Mouse (Mus musculus) right cerebral cortex, adult 2 months (tissue): Measurements from ENCODE around the gene Slc38a11.

Source experiments
- DNase-seq, 2 experiments: peaks; one replicate each; pipeline ENCODE4 v3.0.0; 2021 to 2022; ENCODE audit warnings: low spot score in 2 of 2

The Slc38a11 gene

DNA sequence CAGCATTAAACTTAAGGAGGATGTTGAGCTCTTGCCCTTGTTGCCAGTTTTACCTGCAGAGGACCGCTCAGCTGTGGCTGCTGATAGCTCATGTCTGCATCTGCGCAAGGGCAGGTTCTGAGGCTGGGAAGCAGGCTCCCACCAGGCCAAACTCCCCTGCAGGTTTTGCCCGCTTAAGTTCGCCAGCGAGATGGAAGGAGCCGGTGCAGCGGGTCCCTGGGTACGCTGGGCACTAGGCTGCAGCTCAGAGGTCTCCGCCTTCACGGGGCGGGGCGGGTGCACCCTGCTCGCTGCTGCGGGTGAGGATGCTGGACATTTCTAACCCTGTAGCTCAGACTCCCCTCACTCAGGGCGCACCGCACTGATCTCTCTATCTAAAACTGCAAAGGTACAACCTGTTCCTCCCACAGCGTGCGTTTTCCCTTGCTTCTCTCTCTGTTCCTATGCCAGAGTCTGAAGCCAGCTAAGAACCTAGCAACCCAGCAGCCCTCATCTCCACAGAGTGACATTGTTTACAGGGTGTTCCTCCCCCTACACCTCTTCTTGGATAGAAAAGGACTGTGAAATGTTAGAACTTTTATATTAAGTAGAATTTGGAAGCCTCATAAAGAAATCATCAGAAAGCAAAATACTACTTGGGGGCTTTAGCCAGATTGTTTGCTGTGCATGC lies at the start of gene Slc38a11:
Gene Slc38a11, minus strand, starts transcription at position 207 of the 670 bp plus-strand sequence.
- DNase-seq, result no peak

DNA sequence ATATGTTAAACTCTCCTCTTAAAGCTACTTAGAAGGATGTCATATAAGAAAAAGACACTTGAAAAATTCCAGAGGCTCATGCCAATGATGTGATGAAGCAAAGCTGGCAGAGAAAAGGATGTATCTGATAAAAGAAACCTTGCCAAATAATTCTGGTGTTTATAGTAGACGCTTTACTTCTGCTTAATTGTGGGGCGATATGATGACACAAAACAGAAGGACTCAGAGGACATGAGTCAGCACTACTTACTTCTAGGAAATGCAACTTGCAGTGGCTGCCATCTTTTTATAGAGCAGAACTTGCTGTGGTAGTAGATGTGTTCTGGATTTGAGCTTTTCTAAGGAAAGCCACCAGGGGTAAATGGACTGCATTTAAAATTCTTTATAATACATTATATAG lies 43.3 kb upstream of the Slc38a11 start:
- no peak for DNase-seq

DNA sequence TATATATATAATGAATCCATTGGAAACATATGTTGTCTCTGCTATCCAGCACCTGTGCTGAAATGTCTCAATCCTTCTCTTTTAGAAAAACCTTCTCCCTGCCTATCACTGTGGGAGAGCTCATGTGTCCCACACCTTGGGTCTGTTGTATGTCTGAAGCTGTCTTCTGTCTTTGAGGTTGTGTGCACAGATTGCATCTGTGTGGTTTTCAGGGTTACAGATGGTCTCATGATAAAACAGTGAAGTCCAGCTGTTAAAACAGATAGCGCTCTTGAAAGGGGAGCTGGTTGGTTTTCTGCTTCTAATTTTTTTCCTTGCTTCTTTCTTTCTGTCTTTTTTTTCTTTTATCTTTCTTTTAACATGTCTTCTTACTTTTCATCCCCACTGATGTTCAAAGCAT lies 41.6 kb upstream of the Slc38a11 start:
- DNase-seq, result no peak

DNA sequence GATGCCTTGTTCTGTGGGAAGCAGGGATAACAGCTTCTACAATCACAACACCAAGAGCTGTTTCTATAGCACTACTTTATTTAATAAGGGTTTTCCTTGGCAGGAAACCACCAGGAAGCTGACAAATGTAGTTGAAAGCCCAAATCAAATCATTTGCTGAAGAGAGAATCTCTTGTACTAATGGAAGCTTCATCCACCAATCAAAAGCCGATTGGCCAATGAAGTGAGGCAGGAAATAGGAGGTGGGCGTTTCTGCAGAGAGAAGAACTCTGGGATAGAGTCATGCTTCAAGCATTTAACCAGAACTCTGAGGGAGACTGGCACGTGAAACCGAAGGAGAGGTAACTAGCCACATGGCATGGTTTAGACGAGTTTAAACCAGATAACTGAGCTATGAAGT lies 38.2 kb upstream of the Slc38a11 start:
- no peak for DNase-seq

DNA sequence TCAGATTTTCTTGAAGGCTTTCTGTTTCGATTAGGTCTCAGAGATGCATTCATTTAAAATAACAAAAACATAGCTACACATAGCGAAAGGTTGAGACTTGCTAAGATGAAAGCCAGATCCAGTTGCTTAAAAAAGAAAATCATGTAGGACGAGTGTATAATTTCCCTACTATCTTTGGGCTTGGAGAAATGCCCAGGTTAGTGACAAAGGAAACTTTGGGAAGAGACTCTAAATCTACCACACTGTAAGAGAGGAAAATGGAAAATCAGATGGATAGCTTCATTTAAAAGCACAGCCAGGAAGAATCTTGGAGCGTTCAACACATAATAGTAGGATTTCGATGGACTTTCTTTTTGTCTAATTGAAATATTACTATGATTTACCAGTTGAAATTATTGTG lies 36.1 kb upstream of the Slc38a11 start:
- no peak for DNase-seq

DNA sequence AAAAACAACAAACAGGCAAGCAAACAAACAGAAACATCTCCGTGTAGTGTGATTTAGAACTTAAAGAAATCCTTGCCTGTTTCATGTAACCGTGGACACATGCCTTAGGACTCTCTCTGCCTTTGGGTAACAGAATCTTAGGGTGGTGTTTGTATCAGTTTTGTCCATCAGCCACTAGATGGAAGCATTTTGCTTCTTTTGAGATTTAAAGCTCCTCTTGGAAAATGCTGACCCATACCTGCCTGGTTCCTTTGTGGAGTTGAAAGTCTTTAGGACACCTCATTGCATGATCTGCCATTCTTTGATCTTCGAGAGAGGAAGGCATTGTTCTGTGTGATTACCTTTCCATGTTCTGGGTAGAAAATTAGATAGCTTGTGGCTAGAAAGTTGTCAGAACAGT lies 32.3 kb upstream of the Slc38a11 start:
- peak; percentile 27 to 33 for DNase-seq

DNA sequence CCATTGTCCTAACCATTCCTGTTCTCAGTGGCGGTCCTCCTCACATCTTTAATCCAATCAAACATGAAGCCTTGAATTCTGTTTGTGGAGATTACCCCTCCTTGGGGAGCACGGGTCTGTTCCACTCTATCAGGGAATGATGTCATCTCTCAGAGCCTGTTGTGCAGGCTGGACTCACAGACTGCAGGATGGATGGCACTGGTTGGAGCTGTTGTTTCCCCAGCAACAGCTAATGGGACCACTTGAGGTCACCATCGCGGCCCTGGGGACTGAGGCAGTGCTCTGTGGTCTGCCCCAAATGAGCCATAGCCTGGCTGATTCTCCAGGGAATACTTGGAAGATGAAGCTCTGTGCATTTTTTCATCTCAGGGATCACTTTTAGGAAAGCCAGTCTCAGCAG lies 29.2 kb upstream of the Slc38a11 start:
- no peak for DNase-seq

DNA sequence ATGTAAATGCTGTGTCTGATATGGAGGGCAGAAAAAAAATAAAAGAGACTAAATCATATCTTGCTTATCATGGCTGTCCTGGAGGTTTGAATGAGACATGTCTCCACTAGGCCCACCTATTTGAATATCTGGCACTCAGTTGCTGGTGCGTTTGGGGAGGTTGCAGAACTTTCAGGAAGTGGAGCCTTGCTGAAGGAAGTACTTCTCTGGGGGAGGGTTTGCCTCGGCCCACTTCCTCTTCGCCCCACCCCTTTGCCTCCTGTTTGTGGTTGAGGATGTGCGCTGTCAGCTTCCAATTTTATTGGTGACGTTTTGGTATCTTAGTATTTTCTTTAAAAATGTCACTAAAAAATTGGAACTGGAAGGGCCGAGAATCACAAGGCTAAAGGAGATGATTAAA lies 27.5 kb upstream of the Slc38a11 start:
- DNase-seq, result no peak

DNA sequence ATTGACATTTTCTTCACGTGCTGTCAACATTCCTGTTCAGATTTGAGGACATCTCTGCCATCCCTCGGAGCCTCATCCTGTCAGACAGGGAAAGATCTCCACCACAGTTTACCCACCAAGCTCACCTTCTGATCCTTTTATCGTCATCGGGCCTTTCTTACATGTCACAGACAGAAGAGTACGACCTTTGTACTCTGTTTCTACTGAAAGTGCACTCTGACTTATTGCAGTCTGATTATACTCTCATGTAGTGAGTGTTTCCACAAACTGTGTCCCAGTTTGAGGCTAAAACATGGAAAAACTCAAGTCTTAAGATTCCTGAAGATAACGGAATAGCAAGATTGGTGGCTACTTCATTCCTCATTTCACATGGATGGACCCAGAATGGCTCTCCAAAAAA lies 21.0 kb upstream of the Slc38a11 start:
- DNase-seq, result no peak

DNA sequence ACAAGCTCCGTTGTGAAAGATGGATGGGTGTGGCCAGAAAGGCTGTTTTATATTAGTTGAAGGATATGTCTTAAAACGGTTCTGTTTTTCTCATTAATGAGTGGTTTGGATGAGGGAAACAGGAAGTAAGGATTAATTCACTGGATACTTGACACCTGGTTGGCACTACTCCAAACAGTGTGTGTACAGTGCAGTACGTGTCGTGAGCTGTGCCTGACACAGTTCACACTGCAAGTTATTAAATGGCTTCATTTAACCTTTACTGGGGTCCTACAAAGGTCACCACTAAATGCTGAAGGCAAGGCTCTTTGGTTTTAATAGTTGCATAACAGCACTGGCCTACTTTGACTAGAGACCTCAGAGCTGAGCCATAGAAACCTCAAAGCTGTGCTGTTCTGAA lies 18.7 kb upstream of the Slc38a11 start:
- no peak for DNase-seq

DNA sequence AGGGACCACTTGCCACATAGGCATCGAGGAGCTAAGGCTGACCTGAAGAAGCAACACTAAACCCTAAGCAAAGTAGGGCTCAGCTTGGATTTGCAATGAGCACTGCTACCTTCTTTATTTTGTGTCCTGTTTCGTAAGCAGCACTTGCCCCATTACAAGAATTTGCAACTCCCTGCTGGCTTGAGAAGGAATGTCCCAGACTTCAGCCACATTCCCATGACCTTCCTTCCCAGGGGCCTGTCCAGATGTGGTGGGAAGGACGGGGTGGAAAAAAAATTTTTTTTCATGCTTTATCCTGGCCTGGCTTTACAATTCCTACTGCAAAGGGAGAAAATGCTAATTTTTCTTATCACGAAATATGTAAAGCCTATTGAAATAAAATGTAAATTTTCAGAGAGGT lies 14.6 kb upstream of the Slc38a11 start:
- no peak for DNase-seq

DNA sequence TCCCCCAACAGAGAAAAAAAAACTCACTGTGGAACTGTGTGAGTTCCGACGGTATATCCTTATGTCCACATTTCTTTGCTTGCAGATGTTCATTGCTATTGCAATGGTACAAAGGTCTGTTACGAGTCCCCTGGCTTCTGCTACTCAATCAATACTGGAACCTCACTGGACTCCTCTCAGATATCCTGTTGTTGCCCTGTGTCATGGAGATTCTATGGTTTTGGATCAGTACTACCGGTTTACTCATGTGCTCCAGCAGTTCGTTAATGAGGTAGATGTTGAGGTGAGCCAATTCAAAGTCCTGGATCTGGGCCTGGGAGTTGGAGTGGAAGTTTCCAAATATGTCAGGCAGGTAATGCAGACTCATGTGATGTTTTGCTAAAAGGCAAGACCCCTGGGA lies 10.6 kb upstream of the Slc38a11 start:
- no peak for DNase-seq

DNA sequence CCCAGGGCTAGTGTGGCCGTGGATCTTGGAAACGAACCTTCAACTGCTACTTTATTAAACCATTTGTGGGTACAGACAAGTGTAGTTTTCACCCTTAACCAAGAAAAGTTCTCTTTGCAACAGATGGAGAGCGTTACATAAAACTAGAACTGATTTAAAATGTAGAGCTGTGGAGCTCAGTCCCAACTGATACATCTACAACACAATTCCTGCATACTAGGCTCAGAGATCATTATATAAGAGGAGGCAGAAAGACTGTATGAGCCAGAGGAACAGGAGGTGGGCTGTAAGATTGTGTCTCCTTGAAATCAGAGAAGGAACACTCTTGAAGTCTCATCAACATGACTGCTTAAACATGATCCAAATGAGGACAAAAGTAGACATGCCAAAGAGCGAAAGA lies 9.2 kb upstream of the Slc38a11 start:
- DNase-seq, result no peak

DNA sequence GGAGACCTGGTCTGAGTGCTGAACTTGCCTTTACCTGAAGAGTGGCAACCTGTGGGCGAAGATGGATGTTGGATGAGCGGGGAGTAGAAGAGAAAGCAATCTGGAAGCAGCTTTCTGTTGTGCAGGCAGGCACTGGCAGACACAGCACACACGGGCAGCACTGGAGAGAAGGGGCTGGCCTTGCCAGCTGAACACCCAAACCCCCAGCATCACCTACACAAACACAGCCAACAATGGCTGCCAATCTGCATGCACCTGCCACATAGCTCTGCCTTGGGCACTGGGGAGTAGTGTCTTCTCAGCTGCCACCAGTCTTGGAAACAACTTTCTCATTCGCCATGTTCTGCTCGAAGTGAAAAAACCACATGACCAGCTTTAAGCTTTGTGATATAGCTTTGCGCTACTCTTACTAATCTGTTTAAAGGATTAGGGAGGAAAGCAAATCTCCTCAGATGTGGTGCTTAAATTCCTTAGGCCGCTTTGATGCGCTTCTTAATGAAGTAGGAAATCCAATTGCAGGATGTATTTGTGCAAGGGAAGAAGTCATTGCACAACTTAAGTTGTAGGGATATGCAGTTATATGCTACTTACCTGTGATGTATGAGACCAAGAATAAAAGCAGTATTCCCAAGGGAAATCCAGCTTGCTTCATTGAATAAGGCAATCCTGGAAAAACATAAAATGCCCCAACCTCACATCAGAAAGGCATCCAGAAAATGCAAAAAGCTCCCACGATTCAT lies 2.9 kb downstream of the Slc38a11 start:
- DNase-seq, result no peak

DNA sequence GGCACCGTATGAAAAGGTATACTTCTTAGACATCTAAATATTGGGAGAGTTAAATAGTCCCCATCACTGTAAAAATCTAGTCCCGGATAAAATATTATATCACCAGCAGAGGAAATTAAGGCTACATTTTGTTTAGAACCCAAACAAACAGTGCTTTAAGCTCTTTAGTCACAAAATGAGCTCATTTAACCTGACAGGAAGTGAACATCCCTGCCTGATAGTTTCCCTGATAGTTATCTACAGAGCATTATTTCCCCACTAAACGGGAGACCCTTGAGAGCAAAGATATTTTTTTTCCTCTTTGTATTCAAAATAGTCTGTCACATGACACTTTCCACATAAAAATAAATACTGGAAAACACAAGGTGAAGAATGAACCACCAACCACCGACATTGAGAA lies 16.5 kb downstream of the Slc38a11 start:
- DNase-seq, result no peak

DNA sequence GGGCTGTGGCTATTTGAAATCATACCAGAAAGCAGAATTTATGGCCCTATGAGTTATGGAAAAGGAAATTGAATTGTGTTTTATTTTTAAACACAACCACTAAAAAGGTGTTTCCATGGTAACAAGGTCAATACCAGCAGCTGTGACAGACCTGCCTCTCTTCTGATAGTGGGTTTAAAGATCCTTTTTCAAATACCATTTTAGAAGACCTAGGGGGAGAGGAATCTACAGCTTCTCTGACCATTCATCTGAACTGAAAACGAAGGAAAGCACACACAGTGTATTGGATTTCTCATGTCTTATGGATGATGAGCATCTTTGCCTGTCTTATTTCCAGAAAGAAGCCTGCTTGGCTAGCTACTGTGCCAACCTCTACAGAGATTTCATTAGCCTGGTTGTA lies 16.9 kb downstream of the Slc38a11 start:
- no peak for DNase-seq

DNA sequence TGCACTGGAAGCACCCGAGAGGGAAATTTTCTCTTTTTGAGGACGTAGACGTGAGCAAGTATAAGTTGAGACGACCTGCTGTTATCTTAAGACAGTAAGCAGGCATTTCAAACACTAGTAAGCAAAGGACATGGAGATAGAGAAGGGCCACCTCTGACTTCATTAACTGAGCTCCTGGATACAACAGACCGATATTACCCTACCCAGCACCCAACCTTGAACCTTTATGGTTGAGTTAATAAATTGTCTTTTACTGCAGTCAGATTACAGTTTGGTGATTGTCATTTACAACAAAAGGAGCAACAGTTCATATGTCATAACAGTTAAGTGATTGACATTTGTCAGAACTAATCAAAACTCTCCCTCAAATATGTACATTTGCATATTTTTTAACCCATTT lies 17.8 kb downstream of the Slc38a11 start:
- DNase-seq, result no peak

DNA sequence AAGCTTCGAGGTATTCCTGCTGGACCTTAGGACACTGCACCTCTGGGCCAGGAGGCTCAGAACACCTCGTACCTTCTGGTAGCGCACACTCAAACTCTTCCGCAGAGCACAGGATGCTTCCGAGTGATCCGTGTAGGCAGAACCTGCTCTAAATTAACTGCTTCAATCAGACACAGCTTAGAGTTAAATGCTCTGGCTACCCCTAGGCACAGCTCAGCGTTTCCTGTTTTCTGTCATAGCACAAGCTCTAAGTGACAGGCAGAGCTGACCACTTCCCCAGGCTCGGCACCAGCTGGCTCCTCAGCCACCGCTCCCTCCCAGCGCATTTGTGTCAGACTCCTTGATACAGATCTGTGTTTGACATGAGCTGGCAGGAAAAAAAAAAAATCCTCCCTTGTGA lies 21.8 kb downstream of the Slc38a11 start:
- no peak for DNase-seq

DNA sequence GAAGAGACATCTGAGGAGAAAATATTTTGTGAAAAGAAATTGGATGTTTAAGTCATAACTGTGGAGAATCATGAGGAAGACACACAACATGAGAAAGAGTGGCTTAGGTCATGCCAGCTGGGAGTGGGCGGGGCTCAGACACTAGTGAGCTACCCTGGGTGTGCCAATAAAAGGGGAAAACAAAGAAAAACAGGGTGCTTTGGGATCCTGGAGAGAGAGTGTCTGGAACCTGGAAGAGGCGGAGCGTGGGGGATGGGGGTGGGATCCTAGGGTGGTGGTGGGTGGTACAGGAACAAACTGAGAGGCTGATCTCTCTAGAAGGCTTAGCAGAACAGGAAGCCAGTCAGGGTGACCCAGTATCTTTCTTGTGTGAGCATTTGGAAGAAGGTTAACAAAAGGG lies 23.0 kb downstream of the Slc38a11 start:
- no peak for DNase-seq

DNA sequence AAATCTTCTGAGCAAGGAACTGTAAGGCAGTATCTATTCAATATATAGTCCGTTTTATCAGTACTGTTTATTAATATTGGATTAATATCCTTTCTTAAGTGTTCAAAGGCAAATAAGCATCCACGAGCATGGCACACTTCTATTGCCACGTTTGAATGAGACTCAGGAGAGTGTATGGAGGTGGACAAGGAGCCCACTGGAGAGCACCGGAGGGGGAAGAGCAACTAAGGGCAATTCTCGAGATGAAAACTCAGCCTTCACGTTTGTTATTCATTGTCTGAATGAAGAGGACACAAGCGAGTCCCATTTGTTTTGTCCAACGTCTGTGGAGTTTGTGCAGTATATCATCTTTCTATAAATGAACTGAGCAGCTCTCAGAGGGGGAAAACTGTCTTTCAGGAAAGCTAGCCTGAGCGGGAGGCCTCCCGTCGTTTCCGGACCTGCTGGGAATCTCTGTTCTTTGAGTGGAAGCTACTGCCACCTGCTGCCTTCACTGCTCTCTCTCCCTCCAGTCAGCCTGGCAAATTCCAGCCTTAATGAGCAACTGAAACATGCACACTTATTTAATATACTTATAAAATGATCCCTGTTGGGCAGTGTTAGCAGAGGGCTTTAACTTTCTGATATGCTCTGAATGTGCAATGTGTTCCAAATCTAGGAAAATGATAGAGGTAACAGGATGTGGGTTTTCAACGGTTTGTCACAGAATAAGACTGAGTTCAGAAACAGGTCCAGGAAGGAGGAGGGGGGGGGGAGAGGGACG lies 26.3 kb downstream of the Slc38a11 start:
- peak; percentile 69 to 72 for DNase-seq

DNA sequence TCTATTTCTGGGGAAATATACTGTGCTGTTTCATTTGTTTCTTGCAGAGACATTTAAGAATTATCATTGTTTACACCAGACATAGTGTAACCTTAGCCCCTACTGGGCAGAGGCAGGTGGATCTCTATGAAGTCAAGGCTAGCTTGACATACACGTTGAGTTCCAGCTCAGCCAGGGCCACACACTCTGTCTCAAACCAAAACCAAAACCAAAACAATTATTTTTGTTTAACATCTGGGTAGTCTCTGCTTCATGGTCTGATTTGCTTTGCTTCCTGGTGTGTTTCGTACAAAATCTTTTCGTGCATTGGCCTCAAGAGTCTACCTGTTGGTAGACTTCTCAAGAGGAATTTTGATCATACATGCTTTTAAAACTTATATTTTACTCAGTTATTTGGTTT lies 27.2 kb downstream of the Slc38a11 start:
- DNase-seq, result no peak

DNA sequence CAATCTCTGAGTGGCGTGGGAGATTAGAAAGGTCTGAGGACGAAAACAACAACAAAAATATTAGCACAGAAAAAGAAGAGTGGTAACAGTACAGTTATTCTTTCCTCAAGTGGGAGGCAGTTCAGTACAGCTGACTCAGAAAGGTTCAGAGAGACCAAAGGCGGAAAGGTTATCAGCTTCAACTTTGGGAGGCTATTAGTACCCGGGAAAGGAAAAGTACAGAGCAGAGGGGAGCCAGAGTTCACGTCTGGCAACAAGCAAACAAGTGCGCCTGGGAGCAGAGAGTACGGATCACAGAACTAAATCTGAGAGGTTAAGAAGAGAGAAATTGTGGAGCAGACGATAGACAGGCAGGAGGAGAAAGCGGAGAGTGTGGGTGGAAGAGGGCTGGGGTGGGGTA lies 29.7 kb downstream of the Slc38a11 start:
- no peak for DNase-seq

DNA sequence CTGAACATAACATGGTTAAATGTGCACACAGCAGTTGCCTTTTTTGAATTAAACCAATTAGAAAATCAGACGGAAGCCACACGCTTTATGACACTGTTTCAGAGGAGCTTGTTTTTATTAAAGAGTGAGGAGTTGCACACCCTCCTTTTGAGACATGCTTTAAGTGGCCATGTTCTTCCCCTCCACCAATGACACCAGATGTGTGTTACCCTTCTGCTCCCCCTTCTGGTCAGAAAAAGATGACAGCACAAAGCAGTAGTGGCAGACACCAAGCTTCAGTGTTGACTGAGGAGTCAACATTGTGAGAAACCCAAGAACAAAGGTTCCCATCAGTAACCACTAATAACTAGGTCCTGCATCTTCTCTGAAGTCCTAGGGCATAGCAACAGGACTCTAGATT lies 32.5 kb downstream of the Slc38a11 start:
- DNase-seq, result peak in 1 of 2 experiments; percentile 9
